Comparison of ENCODE assay signal across 8 mouse cellular contexts in genomic region chr11:95365596-95365995, GRCm38 (mm10). TPM values are rescaled to one million over a fixed set of nuclear protein-coding genes. Genes with fewer than 3 reads are reported as not detected.
A peak's percentile ranks its signal among the peaks of the same experiment; 100 is the strongest.
DNase-seq lines count a peak whose midpoint lies in the region; ATAC-seq and TF ChIP-seq lines count a peak whose summit lies in the region.

No protein-coding gene starts in this region.

- 0 out of 2 replicates have a peak, but pooled peaks cover 2% of the 10 kb centered on the region for H3K36me3 ChIP-seq in heart, embryonic 11.5 days (ENCODE audit: control insufficient read depth, insufficient read depth, low read length)
- no peaks in the 10 kb centered on the region for H3K36me3 ChIP-seq in heart, embryonic 14.5 days (ENCODE audit: control insufficient read depth, insufficient read depth, low read length)
- no peaks in the 10 kb centered on the region for H3K36me3 ChIP-seq in lung, embryonic 16.5 days (ENCODE audit: control insufficient read depth, insufficient read depth, low read length)
- no peaks in the 10 kb centered on the region for H3K36me3 ChIP-seq in testis, adult 2 months (ENCODE audit: control insufficient read depth, insufficient read depth, low read length)

- no peaks in the 10 kb centered on the region for H3K9me3 ChIP-seq in heart, embryonic 11.5 days (replicated peaks; ENCODE audit: control insufficient read depth, low read length)
- H3K9me3 ChIP-seq in heart, embryonic 14.5 days (ENCODE audit: control insufficient read depth, low read length), result no peaks in the 10 kb centered on the region
- H3K9me3 ChIP-seq in lung, embryonic 16.5 days (ENCODE audit: control insufficient read depth, low read length), result no peaks in the 10 kb centered on the region

- H3K4me3 ChIP-seq in heart, embryonic 11.5 days (ENCODE audit: low read depth, low read length), result no peak overlapping the region
- no peak overlapping the region for H3K4me3 ChIP-seq in heart, embryonic 14.5 days (ENCODE audit: control insufficient read depth in 1 of 2, insufficient read depth in 1 of 2, low read depth in 1 of 2, low read length in 2 of 2)
- no peak overlapping the region for H3K4me3 ChIP-seq in lung, embryonic 16.5 days (ENCODE audit: low read length)
- no peak overlapping the region for H3K4me3 ChIP-seq in testis, adult 2 months (ENCODE audit: control insufficient read depth, low read depth, low read length)

- no peaks in the 10 kb centered on the region for H3K27me3 ChIP-seq in heart, embryonic 11.5 days (ENCODE audit: control insufficient read depth, insufficient read depth, low read length)
- no peaks in the 10 kb centered on the region for H3K27me3 ChIP-seq in heart, embryonic 14.5 days (ENCODE audit: control insufficient read depth, insufficient read depth, low read length)
- no peaks in the 10 kb centered on the region for H3K27me3 ChIP-seq in lung, embryonic 16.5 days (ENCODE audit: control insufficient read depth, insufficient read depth, low read depth, low read length)
- no peaks in the 10 kb centered on the region for H3K27me3 ChIP-seq in testis, adult 2 months (ENCODE audit: control insufficient read depth, insufficient read depth, low read length)

- H3K9ac ChIP-seq in heart, embryonic 11.5 days (ENCODE audit: low read depth, low read length), result no peak overlapping the region
- H3K9ac ChIP-seq in heart, embryonic 14.5 days (ENCODE audit: low read length), result no peak overlapping the region
- no peak overlapping the region for H3K9ac ChIP-seq in lung, embryonic 16.5 days (ENCODE audit: low read length)

- H3K4me1 ChIP-seq in heart, embryonic 11.5 days (ENCODE audit: control insufficient read depth, insufficient read depth, low read length), result peaks cover 7% of the 10 kb centered on the region; the same call in 1 of the 2 replicates
- H3K4me1 ChIP-seq in heart, embryonic 14.5 days (ENCODE audit: control insufficient read depth in 2 of 2, insufficient read depth in 2 of 2, low read length in 2 of 2), result peaks cover 7 to 20% of the 10 kb centered on the region in 2 experiments; a peak in 3 of 4 replicates
- H3K4me1 ChIP-seq in lung, embryonic 16.5 days (replicated peaks; ENCODE audit: control insufficient read depth, insufficient read depth, low read length), result peaks cover 28% of the 10 kb centered on the region
- peaks cover 2% of the 10 kb centered on the region for H3K4me1 ChIP-seq in testis, adult 2 months (ENCODE audit: control insufficient read depth, insufficient read depth, low read length)

- peak; percentile 100 for DNase-seq in heart, adult 11 months
- DNase-seq in adrenal gland, postnatal 25 days, result peak; percentile 58
- DNase-seq in kidney, postnatal 25 days, result peak; percentile 89 to 95

- no peak for ATAC-seq in heart, embryonic 11.5 days (replicated peaks; ENCODE audit: insufficient number of reproducible peaks, low FRiP score, low TSS enrichment)
- 0 out of 2 replicates have a peak, but pooled peaks have one; percentile 23 for ATAC-seq in heart, embryonic 14.5 days (ENCODE audit: insufficient number of reproducible peaks, insufficient read depth, low FRiP score, low read depth)
- ATAC-seq in lung, embryonic 16.5 days (ENCODE audit: low read depth), result peak; percentile 75
- no peak for ATAC-seq in activated CD4-positive, CD25-positive, alpha-beta regulatory T cell, adult 4 months

- 76% methylated on average over 10 of the region's 10 CpGs for WGBS in heart, embryonic 11.5 days (ENCODE audit: insufficient replicate concordance)
- WGBS in heart, embryonic 14.5 days, result 42% methylated on average over 10 of the region's 10 CpGs
- WGBS in lung, embryonic 16.5 days, result 57% methylated on average over 10 of the region's 10 CpGs

- TF ChIP-seq POLR2A in testis, adult 2 months (IDR thresholded peaks at IDR 0.05; ENCODE audit: control insufficient read depth, low read depth, low read length), result no peak

- TF ChIP-seq CTCF in testis, adult 2 months (IDR thresholded peaks at IDR 0.05; ENCODE audit: control insufficient read depth, insufficient read depth, insufficient replicate concordance, low read depth, low read length), result no peak

- no peak overlapping the region for H3K27ac ChIP-seq in heart, embryonic 11.5 days (ENCODE audit: low read depth, low read length)
- H3K27ac ChIP-seq in heart, embryonic 14.5 days (replicated peaks in 1 of 2; ENCODE audit: control insufficient read depth in 1 of 2, insufficient read depth in 1 of 2, low read depth in 2 of 2, low read length in 2 of 2), result peak overlapping the region; percentile 47 to 64
- peak overlapping the region; percentile 62 for H3K27ac ChIP-seq in lung, embryonic 16.5 days (ENCODE audit: low read length)
- peak overlapping the region; percentile 52; the same call in 1 of the 2 replicates for H3K27ac ChIP-seq in testis, adult 2 months (ENCODE audit: control insufficient read depth, insufficient read depth, low read depth, low read length)

- no peak overlapping the region for H3K4me2 ChIP-seq in heart, embryonic 11.5 days
- H3K4me2 ChIP-seq in heart, embryonic 14.5 days (ENCODE audit: low read length), result no peak overlapping the region
- no peak overlapping the region for H3K4me2 ChIP-seq in lung, embryonic 16.5 days (ENCODE audit: low read depth, low read length)

RNA-seq across cellular contexts. Expression of gene Slc35b1, which starts 18.9 kb away (rescaled TPM):
- polyA plus RNA-seq in heart, embryonic 11.5 days (2014; fragmentation: Nextera tagmentation; extraction: Ambion mirVana), result 92.4 and 95.9 TPM in 2 replicates
- total RNA-seq in adrenal gland, postnatal 25 days (2021), result 51.8 and 53.9 TPM in 2 replicates
- 74.6 and 75.4 TPM in 2 replicates for polyA plus RNA-seq in heart, embryonic 14.5 days (2014; fragmentation: Nextera tagmentation; extraction: Ambion mirVana)
- 91.1 and 92.7 TPM in 2 replicates for polyA plus RNA-seq in lung, embryonic 16.5 days (2015; fragmentation: Nextera tagmentation; extraction: Ambion mirVana)
- 45.4 and 48.5 TPM in 2 replicates for polyA plus RNA-seq in testis, adult 2 months (2012; rRNA removed)
- 10 to 100 TPM; 64.4 to 70.1 TPM for polyA plus RNA-seq in activated CD4-positive, CD25-positive, alpha-beta regulatory T cell, adult 4 months (2017; shearing (Covaris generic))

RNA-seq across cellular contexts. Expression of gene Fam117a, which starts 28.8 kb away (rescaled TPM):
- 14.3 and 19.4 TPM in 2 replicates for polyA plus RNA-seq in heart, embryonic 11.5 days (2014; fragmentation: Nextera tagmentation; extraction: Ambion mirVana)
- 13.7 and 13.8 TPM in 2 replicates for total RNA-seq in adrenal gland, postnatal 25 days (2021)
- polyA plus RNA-seq in heart, embryonic 14.5 days (2014; fragmentation: Nextera tagmentation; extraction: Ambion mirVana), result 5.4 and 6.3 TPM in 2 replicates
- 15.1 and 15.7 TPM in 2 replicates for polyA plus RNA-seq in lung, embryonic 16.5 days (2015; fragmentation: Nextera tagmentation; extraction: Ambion mirVana)
- 16.7 TPM in 2 replicates for polyA plus RNA-seq in testis, adult 2 months (2012; rRNA removed)
- polyA plus RNA-seq in activated CD4-positive, CD25-positive, alpha-beta regulatory T cell, adult 4 months (2017; shearing (Covaris generic)), result 10 to 100 TPM; 17.4 to 21.9 TPM

RNA-seq across cellular contexts. Expression of gene Spop, which starts 48.3 kb away (rescaled TPM):
- polyA plus RNA-seq in heart, embryonic 11.5 days (2014; fragmentation: Nextera tagmentation; extraction: Ambion mirVana), result 81.2 and 82.3 TPM in 2 replicates
- 131 and 144 TPM in 2 replicates for total RNA-seq in adrenal gland, postnatal 25 days (2021)
- 81.6 and 89.6 TPM in 2 replicates for polyA plus RNA-seq in heart, embryonic 14.5 days (2014; fragmentation: Nextera tagmentation; extraction: Ambion mirVana)
- 150 and 170 TPM in 2 replicates for polyA plus RNA-seq in lung, embryonic 16.5 days (2015; fragmentation: Nextera tagmentation; extraction: Ambion mirVana)
- polyA plus RNA-seq in testis, adult 2 months (2012; rRNA removed), result 17.9 and 19.6 TPM in 2 replicates
- polyA plus RNA-seq in activated CD4-positive, CD25-positive, alpha-beta regulatory T cell, adult 4 months (2017; shearing (Covaris generic)), result 100 to 1,000 TPM; 119 to 154 TPM

RNA-seq across cellular contexts. Expression of gene Kat7, which starts 55.5 kb away (rescaled TPM):
- polyA plus RNA-seq in heart, embryonic 11.5 days (2014; fragmentation: Nextera tagmentation; extraction: Ambion mirVana), result 43.2 and 55.1 TPM in 2 replicates
- total RNA-seq in adrenal gland, postnatal 25 days (2021), result 51.7 and 58.0 TPM in 2 replicates
- polyA plus RNA-seq in heart, embryonic 14.5 days (2014; fragmentation: Nextera tagmentation; extraction: Ambion mirVana), result 45.4 and 45.6 TPM in 2 replicates
- 75.3 and 80.2 TPM in 2 replicates for polyA plus RNA-seq in lung, embryonic 16.5 days (2015; fragmentation: Nextera tagmentation; extraction: Ambion mirVana)
- polyA plus RNA-seq in testis, adult 2 months (2012; rRNA removed), result 89.5 and 93.1 TPM in 2 replicates
- 10 to 100 TPM; 40.8 to 49.2 TPM for polyA plus RNA-seq in activated CD4-positive, CD25-positive, alpha-beta regulatory T cell, adult 4 months (2017; shearing (Covaris generic))

Comparison
In these comparisons a context has a peak if more than half of its experiments do, and no peak if none do; other contexts are left out.
1. ATAC-seq: peak in heart, embryonic 14.5 days (single experiment) and lung, embryonic 16.5 days (single experiment); none in heart, embryonic 11.5 days (single experiment) and activated CD4-positive, CD25-positive, alpha-beta regulatory T cell, adult 4 months (single experiment).
2. Peak in every context shown above with its lines, with median percentiles within 50 percentile points of each other: DNase-seq.